Mouse (Mus musculus) lung, postnatal 14 days (tissue): ENCODE results near the gene Zmynd12.
A peak's percentile ranks its signal among the peaks of the same experiment; 100 is the strongest.

Experiments used
- DNase-seq: peaks from one replicate; pipeline ENCODE4 v3.0.0; 2021

Zmynd12 gene

GRCm38 (mm10) chr4:119422294-119422964 lies at the start of gene Zmynd12, which contains the start of gene Ppcs:
Gene Zmynd12, plus strand, starts transcription at chr4:119422814.
Gene Ppcs, minus strand, starts transcription at chr4:119422420.
- DNase-seq: peak; percentile 91

- DNase-seq: no peak
These were observed 41.0 kb upstream of the Zmynd12 start for GRCm38 (mm10) chr4:119381471-119382190.

- no peak for DNase-seq
These were observed 33.4 kb upstream of the Zmynd12 start for GRCm38 (mm10) chr4:119389184-119389583.

- DNase-seq: peak; percentile 11
These were observed 32.2 kb upstream of the Zmynd12 start for GRCm38 (mm10) chr4:119390369-119390768.

GRCm38 (mm10) chr4:119398751-119399150 lies 23.9 kb upstream of the Zmynd12 start:
- DNase-seq: no peak

GRCm38 (mm10) chr4:119400896-119401295 lies 21.7 kb upstream of the Zmynd12 start:
- no peak for DNase-seq

GRCm38 (mm10) chr4:119403431-119403830 lies 19.2 kb upstream of the Zmynd12 start:
- DNase-seq: no peak

GRCm38 (mm10) chr4:119411877-119412650 lies 10.6 kb upstream of the Zmynd12 start:
- DNase-seq: no peak

- peak; percentile 11 for DNase-seq
These were observed 9.8 kb upstream of the Zmynd12 start for GRCm38 (mm10) chr4:119412791-119413190.

- peak; percentile 86 for DNase-seq
These were observed 7.4 kb upstream of the Zmynd12 start, which contains the start of gene Ccdc30 for GRCm38 (mm10) chr4:119415072-119415753. Gene Ccdc30, minus strand, starts transcription at chr4:119415521.

- DNase-seq: no peak
These were observed 5.3 kb upstream of the Zmynd12 start for GRCm38 (mm10) chr4:119417270-119417669.

GRCm38 (mm10) chr4:119417894-119418293 lies 4.7 kb upstream of the Zmynd12 start:
- DNase-seq: no peak

- no peak for DNase-seq
These were observed 1.4 kb upstream of the Zmynd12 start for GRCm38 (mm10) chr4:119421191-119421590.

GRCm38 (mm10) chr4:119421921-119422293 lies 707 bp upstream of the Zmynd12 start:
- DNase-seq: no peak

- DNase-seq: no peak
These were observed 2.5 kb downstream of the Zmynd12 start for GRCm38 (mm10) chr4:119425077-119425476.

GRCm38 (mm10) chr4:119425601-119426000 lies 3.0 kb downstream of the Zmynd12 start:
- DNase-seq: no peak

- DNase-seq: no peak
These were observed 5.1 kb downstream of the Zmynd12 start for GRCm38 (mm10) chr4:119427680-119428079.

GRCm38 (mm10) chr4:119430678-119431077 lies 8.1 kb downstream of the Zmynd12 start:
- DNase-seq: peak; percentile 62

- no peak for DNase-seq
These were observed 15.3 kb downstream of the Zmynd12 start for GRCm38 (mm10) chr4:119437936-119438335.

- DNase-seq: no peak
These were observed 19.2 kb downstream of the Zmynd12 start for GRCm38 (mm10) chr4:119441836-119442235.

GRCm38 (mm10) chr4:119442539-119442938 lies 19.9 kb downstream of the Zmynd12 start:
- DNase-seq: no peak

- no peak for DNase-seq
These were observed 24.6 kb downstream of the Zmynd12 start for GRCm38 (mm10) chr4:119447261-119447660.

GRCm38 (mm10) chr4:119447786-119448185 lies 25.2 kb downstream of the Zmynd12 start:
- no peak for DNase-seq
